Mouse (Mus musculus): ENCODE measurements around the gene Myb.
"Not testable (repeated sequence)": the region's sequence is repeated elsewhere in the genome, so short reads cannot be mapped to it uniquely, and the experiment has no call there.

Myb gene

DNA sequence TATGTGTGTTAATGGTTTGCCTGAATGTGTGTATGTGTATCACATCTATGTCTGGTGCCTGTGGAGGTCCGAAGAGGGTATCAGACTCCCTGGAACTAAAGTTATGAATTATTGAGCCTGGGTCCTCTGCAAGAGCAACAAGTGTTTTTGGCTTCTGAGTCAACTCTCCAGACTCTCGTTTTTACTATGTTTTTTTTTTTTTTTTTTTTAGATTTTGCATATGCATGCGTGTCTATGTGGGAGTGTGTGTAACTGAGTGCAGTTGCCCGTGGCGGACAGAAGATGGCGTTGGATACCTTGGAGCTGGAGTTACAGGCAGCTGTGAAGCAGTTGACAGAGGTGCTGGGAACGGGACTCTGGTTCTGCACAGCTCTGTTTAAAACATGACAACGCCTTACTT lies 7.7 kb upstream of the Myb start:
- DNase-seq (ENCODE audit: low read depth, low spot score), result no peak

DNA sequence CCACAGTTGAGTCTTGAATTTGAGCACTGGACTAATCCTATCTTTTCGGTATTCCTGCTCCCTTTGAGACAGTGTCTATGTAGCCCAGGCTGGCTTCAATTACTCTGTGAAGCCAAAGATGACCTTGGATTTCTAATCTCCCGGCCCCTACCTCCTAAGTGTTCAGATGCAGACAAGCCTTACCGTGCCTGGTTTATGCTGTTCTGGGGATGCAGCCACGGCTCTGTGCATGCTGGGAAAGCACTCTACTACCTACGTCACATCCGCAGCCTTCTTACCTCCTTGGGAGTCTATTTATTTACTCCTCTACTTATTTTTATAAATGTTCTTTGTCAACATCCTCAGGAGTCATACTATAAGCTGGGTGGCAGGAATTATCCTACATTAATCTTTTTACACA lies 7.1 kb upstream of the Myb start:
- no peak for DNase-seq (ENCODE audit: low read depth, low spot score)

- DNase-seq (ENCODE audit: low read depth, low spot score), result no peak
Measured at GRCm38 (mm10) chr10:21167165-21167564, 6.4 kb upstream of the Myb start.

DNA sequence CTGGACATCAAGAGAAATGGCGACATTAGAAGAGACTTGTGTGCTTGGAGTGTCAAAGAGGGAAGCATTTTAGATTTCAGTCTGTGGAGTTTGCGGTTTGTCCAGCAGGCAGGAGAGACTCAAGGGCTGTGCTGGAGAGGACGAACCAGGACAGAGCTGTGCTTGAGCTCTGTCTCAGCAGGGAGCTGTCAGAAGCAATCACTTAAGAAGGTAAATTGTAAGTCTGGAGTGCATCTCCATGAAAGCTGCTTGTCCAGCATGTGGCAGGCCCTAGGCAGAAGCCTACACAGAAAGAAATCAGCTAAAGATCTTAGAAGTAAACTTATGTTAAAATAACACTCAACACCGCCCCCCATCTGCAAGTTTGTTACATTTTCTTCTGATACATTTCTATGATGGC lies 4.6 kb upstream of the Myb start:
- DNase-seq (ENCODE audit: low read depth, low spot score), result peak; percentile 23

- DNase-seq (ENCODE audit: low read depth, low spot score), result no peak
Measured at GRCm38 (mm10) chr10:21162124-21162523, 1.3 kb upstream of the Myb start.

- peak; percentile 50 for DNase-seq (ENCODE audit: low read depth, low spot score)
Measured at GRCm38 (mm10) chr10:21161359-21162094, 743 bp upstream of the Myb start.

DNA sequence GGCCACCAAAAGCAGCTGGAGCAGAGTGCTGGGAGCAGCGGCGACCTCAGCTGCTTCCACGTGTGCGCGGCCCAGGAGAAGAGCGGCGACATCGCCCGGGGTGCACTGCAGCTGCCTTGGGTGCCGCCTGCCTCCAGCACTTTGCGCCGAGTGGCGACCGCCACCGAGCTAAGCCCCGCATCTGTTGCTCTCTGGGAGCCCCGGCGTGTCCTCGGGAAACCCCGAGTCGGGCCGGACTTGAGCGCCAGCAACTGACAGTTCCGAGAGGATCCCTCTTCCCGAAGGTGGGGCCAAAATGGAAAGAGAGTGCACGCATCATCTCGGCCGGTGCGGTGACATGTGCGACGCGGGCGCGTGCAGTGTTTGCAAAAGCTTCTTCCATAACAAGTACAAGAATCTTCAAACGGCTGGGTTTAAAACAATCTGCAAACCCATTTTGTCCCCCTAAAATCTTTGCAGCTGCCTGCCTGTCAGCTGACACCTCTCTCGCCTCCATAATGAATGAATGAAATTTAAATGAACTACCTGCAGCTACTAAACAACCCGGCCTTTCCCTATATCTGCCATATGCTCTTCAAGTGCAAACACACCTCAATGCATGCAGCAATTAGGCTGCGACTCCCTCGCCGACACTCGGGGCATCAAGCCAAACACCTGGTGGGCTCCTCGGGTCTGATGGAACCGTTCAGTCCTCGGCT lies 938 bp downstream of the Myb start:
- DNase-seq (ENCODE audit: low read depth, low spot score), result peak; percentile 36

DNA sequence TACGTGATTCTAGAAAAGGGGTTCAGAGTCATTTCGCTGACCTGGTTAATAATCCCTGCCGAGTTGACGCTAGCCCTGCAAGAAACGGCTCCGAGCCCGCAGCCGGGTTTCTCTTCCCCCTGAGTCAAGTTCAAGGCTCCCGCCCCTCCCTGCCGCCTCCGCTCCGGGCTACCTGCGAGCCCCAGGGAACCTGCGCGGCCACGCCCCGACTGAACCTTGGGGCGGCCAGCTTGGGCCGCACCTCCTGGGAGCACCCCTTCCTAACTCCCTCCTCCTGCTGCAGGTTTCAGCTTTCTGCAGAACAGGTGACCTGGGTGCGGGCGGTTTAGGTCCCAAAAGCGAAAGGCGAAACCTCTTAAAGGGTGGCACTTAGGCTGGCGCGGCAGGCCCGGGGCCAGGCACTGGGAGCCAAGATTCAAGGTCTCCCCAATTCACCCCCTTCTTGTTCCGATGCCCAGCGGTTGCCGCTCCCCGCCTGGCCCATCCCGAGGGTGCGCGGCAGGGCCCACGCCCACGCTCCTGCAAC lies 1.8 kb downstream of the Myb start:
- no peak for DNase-seq (ENCODE audit: low read depth, low spot score)

DNA sequence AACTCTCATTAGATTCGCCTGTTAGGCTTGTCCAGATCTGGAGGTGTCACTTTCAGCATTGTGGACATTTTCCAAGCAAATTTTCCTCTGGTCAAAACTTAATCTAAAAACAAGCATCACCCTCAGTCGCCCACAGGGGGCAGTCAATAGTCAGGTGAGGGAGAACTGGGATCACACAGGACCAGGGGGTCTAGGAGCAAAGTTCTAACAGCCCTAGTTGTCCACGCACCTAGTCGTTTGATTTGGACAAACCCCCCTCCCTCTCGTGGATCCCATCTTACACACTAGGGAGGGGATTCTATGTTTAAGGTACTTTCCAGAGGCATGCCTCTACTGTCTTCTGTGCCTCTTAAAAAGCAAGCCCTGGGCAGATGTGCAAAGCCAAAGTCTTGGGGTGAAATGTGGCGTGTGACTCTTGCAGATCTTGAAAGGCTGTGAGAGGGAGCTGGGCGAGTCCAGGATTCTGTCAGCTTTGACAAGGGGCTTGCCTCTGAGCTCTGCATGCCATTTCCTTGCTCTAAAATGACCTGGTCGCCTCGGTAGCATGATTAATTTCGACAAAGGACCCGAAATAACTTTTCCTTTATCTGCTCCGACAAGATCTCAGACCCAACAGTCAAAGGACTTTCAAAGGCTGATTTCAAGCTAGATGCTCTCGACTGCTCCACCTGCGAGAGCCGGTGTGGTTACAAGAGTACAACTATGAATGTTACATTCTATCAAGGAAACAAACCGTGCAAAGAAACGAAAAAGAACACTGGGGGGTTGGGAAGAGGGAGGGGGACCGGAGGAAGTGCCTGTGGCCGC lies 2.5 kb downstream of the Myb start:
- peak; percentile 59 for DNase-seq (ENCODE audit: low read depth, low spot score)

GRCm38 (mm10) chr10:21156953-21157499 lies 3.8 kb downstream of the Myb start:
- DNase-seq (ENCODE audit: low read depth, low spot score), result no peak

- DNase-seq (ENCODE audit: low read depth, low spot score), result no peak
Measured at GRCm38 (mm10) chr10:21156416-21156815, 4.4 kb downstream of the Myb start.

GRCm38 (mm10) chr10:21154927-21155326 lies 5.9 kb downstream of the Myb start:
- DNase-seq (ENCODE audit: low read depth, low spot score), result no peak

DNA sequence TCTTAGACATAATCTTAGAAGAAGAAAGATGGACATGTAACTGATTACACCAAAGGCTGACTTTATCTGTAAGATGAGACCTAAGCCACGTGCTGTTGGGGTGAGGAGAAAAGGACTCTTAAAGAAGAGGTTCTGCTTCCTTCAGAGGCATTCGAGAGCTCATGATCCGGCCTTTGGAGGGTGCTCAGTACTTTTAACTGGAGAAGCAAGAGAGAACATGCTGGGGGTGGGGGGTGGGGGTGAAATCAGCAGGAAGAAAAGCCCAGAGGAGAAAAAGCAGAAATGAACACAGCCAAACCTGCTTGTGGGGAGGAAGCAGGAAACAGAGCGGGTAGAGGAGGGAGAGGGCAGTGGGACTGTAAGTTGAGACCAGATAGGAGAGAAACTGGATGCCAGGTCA lies 7.4 kb downstream of the Myb start:
- DNase-seq (ENCODE audit: low read depth, low spot score), result no peak

- DNase-seq (ENCODE audit: low read depth, low spot score), result no peak
Measured at GRCm38 (mm10) chr10:21152812-21153211, 8.0 kb downstream of the Myb start.

GRCm38 (mm10) chr10:21151320-21151719 lies 9.5 kb downstream of the Myb start:
- DNase-seq (ENCODE audit: low read depth, low spot score), result no peak

DNA sequence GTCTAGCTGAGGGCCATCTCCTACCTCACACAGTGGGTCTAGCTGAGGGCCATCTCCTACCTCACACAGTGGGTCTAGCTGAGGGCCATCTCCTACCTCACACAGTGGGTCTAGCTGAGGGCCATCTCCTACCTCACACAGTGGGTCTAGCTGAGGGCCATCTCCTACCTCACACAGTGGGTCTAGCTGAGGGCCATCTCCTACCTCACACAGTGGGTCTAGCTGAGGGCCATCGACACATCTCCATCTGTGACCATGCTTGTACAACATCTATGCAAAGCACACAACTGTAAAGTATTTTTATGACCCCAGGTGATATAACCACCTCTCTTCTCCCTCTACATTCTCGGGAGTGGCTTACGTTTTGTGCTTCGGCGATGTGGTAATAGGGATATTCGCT lies 10.8 kb downstream of the Myb start:
- not testable (repeated sequence) for DNase-seq (ENCODE audit: low read depth, low spot score)

DNA sequence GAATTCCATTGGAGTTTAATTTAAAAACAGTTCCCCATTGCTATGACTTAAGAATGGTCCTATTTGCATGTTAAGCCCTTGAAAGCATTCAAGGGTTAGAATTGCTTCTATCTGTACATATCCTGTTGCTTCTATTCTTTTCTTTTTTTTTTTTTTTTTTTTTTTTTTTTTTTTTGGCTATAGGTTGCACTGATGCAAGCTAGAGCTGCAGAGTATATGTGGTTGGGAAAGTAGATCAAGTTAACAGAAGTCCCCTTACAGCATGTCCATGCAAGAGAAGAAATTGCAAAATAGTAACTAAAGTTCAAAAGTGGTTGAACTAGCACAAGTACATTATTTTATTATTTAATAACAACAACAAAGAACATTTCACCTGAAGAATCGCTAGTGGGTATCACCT lies 14.1 kb downstream of the Myb start:
- no peak for DNase-seq (ENCODE audit: low read depth, low spot score)

GRCm38 (mm10) chr10:21146263-21146662 lies 14.5 kb downstream of the Myb start:
- DNase-seq (ENCODE audit: low read depth, low spot score), result no peak

- peak; percentile 84 for DNase-seq (ENCODE audit: low read depth, low spot score)
Measured at GRCm38 (mm10) chr10:21144627-21145504, 15.9 kb downstream of the Myb start.

- DNase-seq (ENCODE audit: low read depth, low spot score), result no peak
Measured at GRCm38 (mm10) chr10:21135297-21135696, 25.5 kb downstream of the Myb start.

All from mesoderm, embryonic 11.5 days (tissue).